Mouse (Mus musculus): ENCODE results near the gene Vmn1r70.

The Vmn1r70 gene

GRCm38 (mm10) chr7:10631232-10631631 lies at the start of gene Vmn1r70:
TSS of gene Vmn1r70 (plus strand) at chr7:10631532.
- DNase-seq (ENCODE audit: low spot score): no peak

GRCm38 (mm10) chr7:10613559-10613958 lies 17.8 kb upstream of the Vmn1r70 start, which contains the start of gene Vmn1r69:
TSS of gene Vmn1r69 (minus strand) at chr7:10613659.
- DNase-seq (ENCODE audit: low spot score): no peak
